Mouse (Mus musculus) liver, embryonic 14.5 days (tissue): ENCODE results near the gene Pbp2.

Source experiments
- CTCF ChIP-seq: IDR thresholded peaks from 2 replicates; pipeline ENCODE4 v1.5.1; 2016; ENCODE audit warnings: antibody characterized with exemption, low read depth, control low read depth
- EP300 ChIP-seq: IDR thresholded peaks from 2 replicates; pipeline ENCODE4 v1.6.1; 2016; ENCODE audit warnings: antibody characterized with exemption, low read depth

- TF ChIP-seq CTCF, result no peak
- no peak for TF ChIP-seq EP300
These were observed 49.1 kb downstream of the Pbp2 start for GRCm38 (mm10) chr6:135261124-135261523.
